Mouse (Mus musculus) left cerebral cortex, postnatal 10 days (tissue): ENCODE results near the gene Dnm3. TPM values are rescaled to one million over a fixed set of nuclear protein-coding genes. Genes with fewer than 3 reads are reported as not detected.

Experiments
- DNase-seq, 2 experiments: peaks; one replicate each; pipeline ENCODE4 v3.0.0; 2021 to 2022; ENCODE audit warnings: low spot score in 2 of 2, mixed read lengths in 1 of 2; ENCODE audit errors: extremely low spot score in 1 of 2
- intact Hi-C: fragments of 180-260 bp; cut with DNase I; formaldehyde crosslinking; loops from one replicate; pipeline ENCODE4 v1.15.1; 2025
- total RNA-seq, 2 experiments: library from RNA; stranded (reverse); gene quantifications; 2 replicates each; pipeline ENCODE4 v1.2.3; 2021

The Dnm3 gene
- total RNA-seq, 2 experiments from 2014 or later, result 74.5 to 81.2 TPM

GRCm38 (mm10) chr1:162349306-162349705 lies 128.5 kb downstream of the Dnm3 start:
- DNase-seq, result no peak

GRCm38 (mm10) chr1:162346456-162347011 lies 131.3 kb downstream of the Dnm3 start:
- intact Hi-C loops, result no loop called here
- DNase-seq, result no peak

More at GRCm38 (mm10) chr1:162349306-162349705, 128.5 kb downstream of the Dnm3 start:
- intact Hi-C loops, result no loop called here

- intact Hi-C loops, result no loop called here
- DNase-seq, result no peak
Observed at GRCm38 (mm10) chr1:162337170-162337569, 140.7 kb downstream of the Dnm3 start.

DNA sequence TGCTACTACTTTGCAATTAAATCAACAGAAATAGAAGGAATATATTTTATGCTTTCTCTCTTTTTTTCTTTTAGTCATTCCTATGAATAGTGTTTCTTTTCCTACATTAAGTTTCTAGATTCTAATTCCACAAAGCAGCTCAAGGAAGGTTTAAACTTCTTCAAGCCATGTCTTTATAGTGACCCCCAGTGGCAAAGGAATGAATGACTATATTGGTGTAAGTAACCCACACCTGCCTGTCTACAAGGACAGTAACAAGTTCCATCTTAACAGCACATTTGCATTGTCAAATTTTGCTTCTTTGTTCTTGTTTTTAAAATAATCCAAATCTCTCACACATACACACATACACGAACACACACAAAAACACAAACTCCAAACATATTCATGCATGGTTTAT lies 141.2 kb downstream of the Dnm3 start:
- DNase-seq, result peak in 1 of 2 experiments; percentile 59
- intact Hi-C loops, result no loop called here

DNA sequence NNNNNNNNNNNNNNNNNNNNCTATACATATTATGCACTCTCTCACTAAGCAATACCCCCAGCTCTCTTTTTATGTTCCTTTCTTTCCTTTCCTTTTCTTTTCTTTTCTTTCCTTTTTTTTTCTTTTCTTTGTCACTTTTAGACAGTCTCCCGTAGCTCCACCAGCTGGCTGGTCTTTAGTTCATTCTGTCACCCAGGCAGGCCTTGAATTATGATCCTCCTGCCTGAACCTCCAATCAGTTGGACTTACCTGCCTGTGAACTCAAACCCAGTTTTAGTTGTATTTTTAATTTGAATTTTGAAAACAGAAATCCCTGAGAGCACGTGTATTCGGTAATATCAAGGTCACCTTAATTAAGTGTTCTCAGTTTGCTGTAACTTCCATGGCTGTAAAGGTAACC lies 141.6 kb downstream of the Dnm3 start:
- DNase-seq, result no peak
- intact Hi-C loops, result no loop called here

DNA sequence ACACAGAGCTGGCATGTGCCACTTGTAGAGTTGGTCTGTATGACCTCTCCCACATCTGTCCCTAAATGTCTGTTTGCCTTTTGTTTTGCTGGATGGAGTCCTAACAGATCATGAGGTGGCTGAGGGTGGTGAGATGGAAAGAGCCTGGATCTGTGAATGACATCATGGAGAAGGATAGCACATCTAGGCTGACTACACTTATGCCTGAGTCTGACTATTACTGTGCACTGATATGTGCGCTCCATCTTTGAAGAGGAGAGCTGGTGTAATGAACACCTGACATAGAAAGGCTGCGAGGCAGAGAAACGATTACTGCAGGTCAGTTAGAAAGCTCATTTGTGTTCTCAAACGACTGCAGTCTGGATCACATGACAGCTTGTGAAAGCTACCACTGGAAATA lies 149.2 kb downstream of the Dnm3 start:
- intact Hi-C loops, result no loop called here
- DNase-seq, result no peak

GRCm38 (mm10) chr1:162327631-162328030 lies 150.2 kb downstream of the Dnm3 start:
- intact Hi-C loops, result no loop called here
- DNase-seq, result no peak

GRCm38 (mm10) chr1:162324412-162324811 lies 153.4 kb downstream of the Dnm3 start:
- DNase-seq, result peak in 1 of 2 experiments; percentile 26
- intact Hi-C loops, result no loop called here

DNA sequence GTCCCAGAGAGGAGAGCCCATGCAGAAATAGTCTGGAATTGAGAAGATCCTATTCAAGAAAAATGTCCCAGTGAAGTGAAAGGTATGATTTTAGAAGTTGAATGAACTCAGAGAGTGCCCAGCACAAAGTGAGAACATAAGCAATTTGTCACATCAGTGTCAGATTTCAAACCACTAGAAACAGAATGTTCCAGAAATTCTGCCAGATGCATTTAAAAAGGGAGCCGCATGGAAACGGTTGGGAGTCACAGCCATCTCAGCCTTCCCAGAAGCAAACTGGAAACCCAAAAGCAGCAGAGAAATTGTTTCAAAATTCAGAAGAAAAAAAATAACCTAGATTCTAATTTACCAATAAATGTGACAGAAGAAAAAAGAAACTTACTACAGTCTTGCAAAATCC lies 154.7 kb downstream of the Dnm3 start:
- intact Hi-C loops, result no loop called here
- DNase-seq, result no peak

DNA sequence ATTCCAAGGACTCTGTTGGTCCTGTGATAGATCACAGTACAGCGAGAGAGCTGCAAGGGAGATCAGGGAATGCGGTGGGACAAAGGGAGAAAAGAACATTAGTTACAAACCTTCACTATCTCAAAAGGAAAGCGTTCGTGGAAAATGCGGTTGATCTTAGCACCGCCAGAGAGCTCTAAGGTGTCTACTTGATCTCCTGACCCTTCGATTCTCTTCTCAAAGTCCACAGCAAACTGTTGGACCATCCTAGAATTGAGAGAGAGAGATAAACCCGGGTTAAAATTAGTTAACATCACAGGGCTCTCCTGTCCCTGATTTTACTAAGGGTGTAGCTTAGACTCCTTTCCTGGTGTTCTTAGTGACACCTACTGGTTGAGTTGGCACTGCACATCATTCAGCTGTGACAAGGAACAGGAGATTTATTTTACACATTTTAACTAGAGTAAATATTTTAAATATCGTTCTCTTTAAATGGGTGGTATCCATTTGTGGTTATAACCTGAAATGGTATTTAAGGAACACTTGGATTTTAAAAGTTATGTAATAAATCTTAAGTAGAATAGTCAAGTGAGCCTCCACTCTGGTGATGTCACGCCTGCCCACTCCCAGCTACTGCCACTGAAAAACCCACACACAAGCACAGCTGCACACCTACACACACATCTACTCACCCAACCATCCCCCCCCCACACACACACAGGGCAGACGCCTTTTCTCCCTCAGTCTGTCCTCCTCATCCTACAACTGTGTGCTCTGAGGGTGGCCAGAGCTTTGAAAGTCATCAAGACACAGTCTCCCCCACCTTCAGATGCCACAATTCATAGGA lies 164.2 kb downstream of the Dnm3 start:
- intact Hi-C loops, result loop anchor here (5.0 kb wide), 2 partner anchors 311 to 336 kb away; partner anchors contain the start of gene 4930558K02Rik
- peak in 1 of 2 experiments; percentile 29 for DNase-seq

GRCm38 (mm10) chr1:162312621-162313020 lies 165.2 kb downstream of the Dnm3 start:
- intact Hi-C loops, result loop anchor here (5.0 kb wide), 2 partner anchors 310 to 335 kb away; partner anchors contain the start of gene 4930558K02Rik
- DNase-seq, result no peak

DNA sequence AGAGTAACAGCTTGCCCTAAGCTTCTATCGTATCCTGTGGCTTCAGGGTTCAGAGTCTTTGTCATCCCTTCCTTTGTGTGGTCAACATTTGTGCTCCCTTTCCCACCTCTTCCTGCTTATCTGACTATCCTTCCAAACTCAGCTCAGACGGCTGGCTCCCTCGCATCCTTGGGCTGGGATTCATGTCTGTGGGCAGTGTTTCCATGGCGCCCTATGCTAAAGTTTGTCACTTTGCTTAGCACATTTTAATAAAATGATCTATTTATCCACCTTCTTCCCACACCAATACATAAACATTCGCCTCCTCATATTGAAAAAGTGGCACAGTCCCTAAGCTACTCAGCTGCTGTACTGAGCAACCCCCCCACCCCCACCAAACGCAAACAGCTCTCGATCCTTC lies 165.7 kb downstream of the Dnm3 start:
- no peak for DNase-seq
- intact Hi-C loops, result loop anchor here (5.0 kb wide), 2 partner anchors 310 to 335 kb away; partner anchors contain the start of gene 4930558K02Rik

DNA sequence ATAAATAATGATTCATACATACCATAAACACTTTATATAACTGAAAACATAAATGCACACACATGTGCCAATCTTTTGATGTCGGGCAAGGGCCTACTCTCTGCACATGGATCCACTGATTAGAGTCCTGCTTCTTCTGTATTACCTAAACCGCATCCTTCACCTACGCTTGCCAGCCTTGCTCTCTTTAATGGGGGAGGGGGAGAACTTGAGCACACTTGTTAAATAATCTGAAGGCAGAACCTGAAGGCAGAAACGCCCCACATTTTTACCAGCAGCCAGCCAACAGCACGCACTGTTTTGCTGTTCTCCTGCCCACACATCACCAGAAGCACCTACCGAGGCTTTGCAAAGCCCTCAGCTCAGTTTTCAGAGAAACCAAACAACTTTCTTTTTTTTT lies 172.6 kb downstream of the Dnm3 start:
- DNase-seq, result no peak
- intact Hi-C loops, result no loop called here

- intact Hi-C loops, result no loop called here
Observed at GRCm38 (mm10) chr1:162302480-162302879, 175.4 kb downstream of the Dnm3 start.

DNA sequence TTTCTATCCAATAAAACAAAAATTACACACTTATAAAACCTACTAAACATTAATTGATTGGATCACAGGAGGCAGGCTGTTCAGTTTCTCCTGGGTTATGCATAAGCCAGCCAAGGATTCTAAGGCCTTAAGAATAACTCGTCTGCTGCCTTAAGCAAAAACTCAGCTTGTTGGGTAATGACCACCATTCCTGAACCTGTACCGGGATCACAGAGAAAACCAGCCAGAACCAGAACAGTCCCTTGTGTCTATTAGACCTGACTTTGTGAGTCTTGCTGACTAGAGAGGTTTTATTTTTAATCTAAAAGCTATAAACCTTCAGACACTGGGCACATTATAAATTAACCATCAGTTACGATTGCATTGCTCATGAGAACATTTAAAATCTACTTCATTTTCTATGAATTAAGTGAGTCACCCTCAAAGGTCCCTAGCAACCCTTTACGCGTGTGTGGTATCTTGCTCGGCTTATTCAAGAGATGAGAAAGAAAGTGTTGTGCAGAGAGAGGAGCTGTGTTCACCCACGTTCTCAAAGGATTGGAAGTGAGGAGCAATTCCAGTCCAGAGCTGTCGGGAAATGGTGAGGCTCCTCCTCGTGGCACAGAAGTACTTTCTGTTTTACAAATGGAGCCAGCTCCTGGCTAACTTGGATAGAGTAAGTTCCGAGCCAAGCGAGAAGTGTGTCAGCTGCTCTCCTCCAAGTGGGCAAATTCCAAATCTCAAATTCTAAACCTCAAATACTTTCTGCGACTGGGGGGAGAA lies 178.1 kb downstream of the Dnm3 start:
- DNase-seq, result peak in 1 of 2 experiments; percentile 58
- intact Hi-C loops, result no loop called here

More at GRCm38 (mm10) chr1:162302480-162302879, 175.4 kb downstream of the Dnm3 start:
- no peak for DNase-seq

DNA sequence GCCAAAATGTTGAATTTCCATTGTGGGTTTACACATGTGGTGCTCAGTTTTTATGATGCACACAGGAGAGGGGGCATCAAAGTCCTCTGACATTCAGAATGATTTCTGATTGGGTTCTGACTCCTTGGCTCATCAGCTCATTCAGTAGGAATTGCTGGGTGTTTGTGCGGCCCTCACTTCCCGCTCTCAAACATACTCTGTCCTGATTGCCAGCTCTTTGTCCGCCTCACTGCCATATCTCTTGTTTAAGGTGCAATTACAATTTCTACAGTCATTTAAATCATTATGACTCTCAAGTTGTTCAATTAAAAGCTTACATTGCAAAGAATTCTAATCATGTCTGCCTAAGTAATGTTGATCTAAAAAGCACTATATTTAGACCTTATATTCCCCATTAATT lies 179.3 kb downstream of the Dnm3 start:
- intact Hi-C loops, result no loop called here
- DNase-seq, result no peak

- no peak for DNase-seq
- intact Hi-C loops, result no loop called here
Observed at GRCm38 (mm10) chr1:162295443-162295842, 182.4 kb downstream of the Dnm3 start.

DNA sequence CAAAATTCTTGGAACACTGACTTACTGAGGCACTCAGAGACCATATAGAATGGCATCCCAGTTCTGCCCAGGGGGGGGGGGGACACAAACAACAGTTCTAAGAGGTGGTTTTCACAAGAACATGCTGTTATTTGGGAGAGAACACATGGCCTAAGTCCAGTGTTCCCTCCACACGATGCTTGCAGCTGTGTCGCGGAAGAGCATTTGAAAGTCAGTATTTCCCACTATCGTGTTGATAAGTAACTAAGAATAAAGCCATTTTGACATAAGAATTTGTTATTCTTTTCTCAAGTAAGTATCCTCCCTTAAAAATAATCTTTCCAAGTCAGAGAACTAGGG lies 183.3 kb downstream of the Dnm3 start:
- intact Hi-C loops, result no loop called here
- DNase-seq, result no peak

GRCm38 (mm10) chr1:162293732-162294571 lies 183.9 kb downstream of the Dnm3 start:
- DNase-seq, result peak in 1 of 2 experiments; percentile 41
- intact Hi-C loops, result no loop called here
